Mouse (Mus musculus): Measurements from ENCODE around the gene Rgs14. TPM values are rescaled to one million over a fixed set of nuclear protein-coding genes. Genes with fewer than 3 reads are reported as not detected.

Rgs14 gene
- total RNA-seq (2021): under 1 TPM; 0.76 to 0.96 TPM
- long read RNA-seq, experiment 1: 0 reads
- long read RNA-seq, experiment 2: 0 reads

- DNase-seq (ENCODE audit: low spot score in 2 of 2): no peak
Measured at GRCm38 (mm10) chr13:55369531-55370114, at the start of gene Rgs14. Gene Rgs14, plus strand, starts transcription at chr13:55369732.

DNA sequence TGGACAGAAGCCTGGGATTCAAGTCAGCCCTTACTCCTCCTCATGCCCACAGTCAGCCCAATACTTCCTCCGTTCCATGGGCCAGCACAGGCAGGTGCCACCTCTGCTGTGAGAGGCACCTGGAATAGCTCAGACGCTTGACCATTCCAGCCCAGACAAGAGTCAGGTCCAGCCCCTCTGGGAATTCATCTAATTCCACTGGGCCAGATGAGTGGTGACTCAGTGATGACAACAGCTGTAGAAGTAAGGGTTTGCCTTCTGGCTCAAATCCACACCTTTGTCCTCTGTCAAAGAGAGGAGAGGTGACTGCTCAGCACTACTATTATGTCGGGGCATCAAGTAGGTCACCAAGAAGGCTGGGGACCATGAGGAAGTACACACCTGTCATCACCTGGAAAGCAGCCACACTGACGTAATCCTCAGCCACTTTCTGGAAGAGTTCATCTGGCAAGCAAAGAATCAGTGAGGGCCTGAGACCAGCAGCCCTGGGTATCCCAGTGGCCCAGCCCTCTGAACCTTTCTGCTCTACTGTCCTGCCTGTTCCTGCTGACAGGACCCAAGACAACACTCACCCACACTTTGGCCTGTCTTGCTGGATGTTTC, 49.5 kb upstream of the Rgs14 start, which contains the start of gene Prelid1:
Gene Prelid1, plus strand, starts transcription at position 570 of the 603 bp plus-strand sequence.
- DNase-seq (ENCODE audit: low spot score in 2 of 2): no peak

- peak; percentile 83 to 85 for DNase-seq (ENCODE audit: low spot score in 2 of 2)
Measured at GRCm38 (mm10) chr13:55321434-55322129, 48.0 kb upstream of the Rgs14 start, which contains the start of gene Rab24. Gene Rab24, minus strand, starts transcription at chr13:55321946.

GRCm38 (mm10) chr13:55322130-55322825, 47.3 kb upstream of the Rgs14 start:
- DNase-seq (ENCODE audit: low spot score in 2 of 2): no peak

GRCm38 (mm10) chr13:55325596-55325995, 43.9 kb upstream of the Rgs14 start:
- no peak for DNase-seq (ENCODE audit: low spot score in 2 of 2)

- no peak for DNase-seq (ENCODE audit: low spot score in 2 of 2)
Measured at GRCm38 (mm10) chr13:55327169-55327568, 42.4 kb upstream of the Rgs14 start.

DNA sequence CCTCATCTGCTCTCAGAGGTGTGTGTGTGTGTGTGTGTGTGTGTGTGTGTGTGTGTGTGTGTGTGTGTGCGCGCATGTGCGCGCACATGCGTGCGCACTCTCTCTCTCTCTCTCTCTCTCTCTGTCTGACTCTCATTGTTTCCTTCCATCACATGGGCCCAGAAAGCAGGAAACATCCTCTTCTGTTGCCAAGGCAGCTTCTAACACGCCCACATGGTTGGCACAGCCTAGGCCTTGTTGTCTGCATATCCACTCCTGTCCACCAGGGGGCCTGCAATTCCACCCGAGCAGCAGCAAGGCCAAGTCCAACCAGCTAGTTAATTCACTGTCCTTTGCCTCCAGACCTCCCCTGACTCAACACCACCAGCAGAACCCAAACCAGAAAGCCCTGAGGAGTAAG, 41.9 kb upstream of the Rgs14 start:
- DNase-seq (ENCODE audit: low spot score in 2 of 2): peak; percentile 80 to 82

DNA sequence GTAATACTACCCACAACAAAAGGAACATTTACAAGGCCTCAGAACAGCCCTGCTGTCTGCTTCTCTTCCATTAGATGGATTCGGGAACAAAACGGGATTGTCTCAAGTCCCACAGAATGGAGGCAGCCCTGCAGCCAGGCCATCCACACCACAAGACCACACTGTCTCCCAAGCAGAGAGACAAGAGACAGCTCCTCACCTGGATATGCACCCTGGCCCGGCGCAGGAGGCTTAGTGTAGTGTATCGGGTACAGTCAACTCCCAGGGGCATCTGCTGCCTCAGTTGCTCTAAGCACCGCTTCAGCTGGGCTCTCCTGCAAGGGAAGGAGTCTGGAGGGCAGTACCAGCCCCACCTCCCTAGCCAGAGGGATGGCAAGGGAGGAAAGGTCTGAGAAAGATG, 41.4 kb upstream of the Rgs14 start:
- no peak for DNase-seq (ENCODE audit: low spot score in 2 of 2)

- no peak for DNase-seq (ENCODE audit: low spot score in 2 of 2)
Measured at GRCm38 (mm10) chr13:55328641-55329040, 40.9 kb upstream of the Rgs14 start.

DNA sequence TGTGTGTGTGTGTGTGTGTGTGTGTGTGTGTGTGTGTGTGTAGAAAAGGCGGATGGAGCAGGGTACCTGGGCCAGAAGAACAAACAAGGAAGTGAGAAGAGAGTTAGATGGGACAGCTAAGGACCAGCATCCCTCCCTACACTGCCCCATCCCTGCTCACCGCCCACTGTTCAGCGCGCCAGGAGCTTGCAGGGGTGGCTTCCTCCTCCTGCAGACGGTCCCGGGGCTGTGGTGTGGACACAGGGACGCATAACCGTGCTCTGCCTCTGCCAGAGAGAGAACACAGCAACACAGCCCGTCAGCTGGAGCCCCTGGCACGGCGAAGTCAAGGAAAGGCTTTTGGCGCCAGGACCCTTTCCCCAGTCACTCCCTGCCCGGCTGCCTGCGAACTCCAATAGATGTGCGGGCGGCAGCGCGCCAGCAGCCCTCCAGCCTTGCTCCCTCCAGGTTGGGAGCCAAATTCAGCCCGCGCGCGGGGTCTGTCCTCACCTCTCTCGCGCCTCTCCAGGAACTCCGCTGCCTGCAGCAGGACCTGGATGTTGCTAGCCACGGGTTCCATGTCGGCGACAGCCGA, 40.3 kb upstream of the Rgs14 start:
- DNase-seq (ENCODE audit: low spot score in 2 of 2): no peak

- DNase-seq (ENCODE audit: low spot score in 2 of 2): peak; percentile 76 to 77
Measured at GRCm38 (mm10) chr13:55329683-55330566, 39.6 kb upstream of the Rgs14 start, which contains the start of gene Mxd3. Gene Mxd3, minus strand, starts transcription at chr13:55329823.

DNA sequence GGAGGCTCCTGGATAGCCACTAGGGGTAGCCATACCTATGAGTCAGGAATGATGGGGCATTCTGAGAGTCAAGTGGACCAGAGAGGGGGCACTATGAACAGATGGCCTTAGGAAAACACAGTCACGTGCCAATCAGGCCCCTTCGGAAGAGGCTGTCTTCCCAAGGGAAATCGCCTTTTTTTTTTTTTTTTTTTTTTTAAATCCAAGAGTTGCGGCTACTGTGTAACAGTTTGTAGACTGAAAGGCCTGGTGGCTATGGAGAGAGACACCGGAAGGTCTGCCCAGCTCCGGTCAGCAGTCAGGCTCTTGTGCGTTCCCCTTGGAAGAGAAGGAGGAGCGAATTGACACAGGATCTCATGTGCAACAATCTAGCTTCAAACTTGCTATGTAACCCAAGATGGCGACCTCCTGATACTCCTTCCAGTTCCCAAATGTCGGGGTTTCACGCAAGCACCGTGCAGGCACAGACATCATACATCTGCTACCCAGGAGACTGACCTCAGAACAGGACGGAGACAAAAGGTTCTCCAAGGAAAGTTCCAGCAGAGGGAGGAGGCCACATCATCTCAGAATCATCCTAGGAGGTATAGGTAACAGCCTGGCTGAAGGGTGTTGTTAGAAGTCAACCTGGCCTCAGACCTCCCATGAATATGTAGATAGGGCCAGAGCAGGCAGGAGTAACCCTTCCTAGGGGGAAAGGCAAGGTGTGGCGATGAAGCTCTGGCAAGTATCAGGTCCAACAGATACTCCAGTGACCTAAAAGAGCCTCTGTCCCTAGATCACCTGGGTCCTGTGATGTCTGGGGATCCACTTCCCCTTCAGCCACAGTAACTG, 38.7 kb upstream of the Rgs14 start:
- DNase-seq (ENCODE audit: low spot score in 2 of 2): no peak

DNA sequence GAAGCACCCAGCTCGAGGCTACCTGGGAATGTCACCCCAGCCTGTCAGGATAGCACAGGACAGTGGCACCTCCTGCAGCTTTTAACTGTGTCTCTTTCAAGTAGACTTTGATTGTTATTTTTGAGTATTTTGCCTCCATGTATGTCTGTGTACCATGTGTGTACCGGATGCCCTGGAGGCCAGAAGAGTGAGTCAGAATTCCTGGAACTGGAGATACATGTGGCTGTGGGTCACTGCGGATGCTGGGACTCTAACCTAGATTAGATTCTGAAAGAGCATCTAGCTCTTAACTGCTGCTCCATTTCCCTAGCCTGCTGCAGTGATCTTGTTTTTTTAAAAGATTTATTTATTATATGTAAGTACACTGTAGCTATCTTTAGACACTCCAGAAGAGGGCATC, 37.2 kb upstream of the Rgs14 start:
- DNase-seq (ENCODE audit: low spot score in 2 of 2): no peak

DNA sequence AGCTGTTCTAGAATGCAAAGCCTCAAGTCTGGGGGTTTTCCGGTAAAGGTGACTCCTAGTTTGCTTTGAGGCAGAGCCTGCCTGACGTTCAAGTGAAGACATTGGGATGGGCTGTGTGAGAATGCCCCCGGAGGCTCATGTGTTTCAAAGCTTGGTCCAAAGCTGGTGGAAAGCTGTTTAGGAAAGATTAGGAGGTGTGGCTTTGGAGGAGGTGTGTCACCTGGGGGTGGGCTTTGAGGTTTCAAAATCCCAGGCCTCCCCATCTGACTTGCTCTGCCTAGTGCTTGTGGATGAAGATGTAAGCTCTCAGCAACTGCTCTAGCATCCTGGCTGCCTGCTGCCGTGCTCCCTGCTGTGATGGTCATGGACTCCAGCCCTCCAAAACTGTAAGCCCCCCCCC, 33.8 kb upstream of the Rgs14 start:
- no peak for DNase-seq (ENCODE audit: low spot score in 2 of 2)

DNA sequence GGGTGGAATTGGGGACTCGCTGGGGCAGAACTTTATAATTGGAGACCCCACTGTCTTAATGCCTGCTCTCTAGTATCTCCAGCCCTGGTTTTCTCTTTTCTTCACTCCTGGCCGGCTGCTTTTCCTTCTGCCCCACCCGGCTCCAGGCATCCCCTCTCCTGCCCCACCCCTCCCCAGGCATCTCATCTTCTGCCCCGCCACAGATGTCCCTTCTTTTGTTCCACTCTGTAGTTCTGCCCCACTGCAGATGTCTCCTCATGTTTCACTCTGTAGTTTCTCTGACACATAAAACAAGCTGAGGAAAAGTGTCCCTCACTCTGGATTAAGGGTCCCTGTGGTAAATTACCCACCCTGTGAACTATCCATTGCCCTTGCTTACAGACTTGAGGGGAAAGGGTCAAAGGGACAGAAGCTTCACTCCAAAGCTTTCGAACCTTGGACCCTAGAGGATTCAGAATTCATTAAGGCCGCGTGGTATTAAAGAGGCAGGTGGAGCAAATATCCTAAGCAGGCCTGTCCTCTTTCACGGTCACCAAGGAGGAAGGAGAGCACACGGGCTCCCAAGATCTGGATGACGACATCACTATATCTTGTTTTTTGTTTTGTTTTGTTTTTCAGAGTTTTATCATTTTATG, 32.1 kb upstream of the Rgs14 start:
- DNase-seq (ENCODE audit: low spot score in 2 of 2): no peak

GRCm38 (mm10) chr13:55338131-55339054, 31.1 kb upstream of the Rgs14 start:
- no peak for DNase-seq (ENCODE audit: low spot score in 2 of 2)

DNA sequence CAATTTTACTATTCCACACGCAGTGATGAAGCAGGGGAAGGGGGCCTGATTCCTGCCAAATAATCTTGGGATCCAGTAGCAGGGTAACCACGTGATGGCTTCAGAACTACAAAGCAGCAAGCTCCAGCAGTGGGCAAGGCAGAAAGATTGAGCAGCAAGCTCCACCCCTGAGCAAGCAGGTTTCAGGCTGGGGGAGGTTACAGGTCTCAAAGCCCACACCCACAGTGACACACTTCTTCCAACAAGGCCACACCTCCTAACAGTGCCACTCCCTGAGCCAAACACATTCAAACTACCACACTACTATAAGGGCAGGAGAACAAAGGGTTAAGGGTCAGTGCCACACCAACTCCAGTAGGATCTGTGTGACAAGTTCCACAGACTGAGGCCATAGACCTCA, 30.3 kb upstream of the Rgs14 start:
- DNase-seq (ENCODE audit: low spot score in 2 of 2): no peak

DNA sequence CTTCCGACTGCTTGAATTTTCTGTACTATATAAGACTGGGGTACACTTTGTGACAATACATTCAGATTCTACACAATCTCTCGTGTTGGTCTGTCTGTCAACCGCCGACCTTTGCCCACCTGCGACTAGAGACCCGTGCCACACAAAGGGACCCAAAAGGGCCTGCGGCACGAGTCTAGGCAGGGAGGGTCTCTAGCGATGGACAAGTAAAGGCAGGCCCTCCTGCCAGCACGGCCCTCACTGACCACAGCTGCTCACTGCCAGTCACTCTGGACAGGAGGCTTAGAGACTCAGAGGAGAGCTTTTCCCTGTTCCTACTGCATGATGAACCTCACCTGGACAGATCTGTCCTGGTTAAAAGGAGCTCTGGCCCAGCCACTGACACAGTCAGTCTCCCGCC, 27.1 kb upstream of the Rgs14 start:
- no peak for DNase-seq (ENCODE audit: low spot score in 2 of 2)

All from adrenal gland, adult 18-20 months (tissue).